Mouse (Mus musculus) CH12.LX (cell line): Measurements from ENCODE around the gene Shisal2b.

Experiments
- CTCF ChIP-seq, 2 experiments: IDR thresholded peaks in 1 of 2; conservative IDR thresholded peaks in 1 of 2; 2 replicates each; pipeline ENCODE4 v1.5.1; 2011 to 2012; ENCODE audit warnings: low read depth in 2 of 2, low read length in 2 of 2, improper control_type of control experiment in 1 of 2, inconsistent platforms in 1 of 2, mild to moderate bottlenecking in 1 of 2, moderate library complexity in 1 of 2
- ELF1 ChIP-seq: IDR thresholded peaks from 2 replicates; pipeline ENCODE4 v1.6.1; 2014; ENCODE audit warnings: low read depth, mild to moderate bottlenecking, inconsistent platforms, low read length, improper control_type of control experiment
- HCFC1 ChIP-seq: IDR thresholded peaks from 2 replicates; pipeline ENCODE4 v1.6.1; 2012; ENCODE audit warnings: low read depth, mild to moderate bottlenecking, inconsistent platforms, low read length, improper control_type of control experiment
- MAX ChIP-seq: IDR thresholded peaks from 2 replicates; pipeline ENCODE4 v1.6.1; 2011; ENCODE audit warnings: low read length, improper control_type of control experiment
- MXI1 ChIP-seq: IDR thresholded peaks from 2 replicates; pipeline ENCODE4 v1.6.1; 2011; ENCODE audit warnings: mild to moderate bottlenecking, low read depth, low read length, improper control_type of control experiment
- MYC ChIP-seq: IDR thresholded peaks from 2 replicates; pipeline ENCODE4 v1.6.1; 2011; ENCODE audit warnings: low read depth, mild to moderate bottlenecking, improper control_type of control experiment, low read length
- NELFE ChIP-seq: IDR thresholded peaks from 2 replicates; pipeline ENCODE4 v1.6.1; 2011; ENCODE audit warnings: low read depth, low read length, improper control_type of control experiment
- NRF1 ChIP-seq: IDR thresholded peaks from 2 replicates; pipeline ENCODE4 v1.6.1; 2014; ENCODE audit warnings: low read depth, mild to moderate bottlenecking, inconsistent platforms, low read length, improper control_type of control experiment, moderate library complexity
- POLR2A ChIP-seq: IDR thresholded peaks from 2 replicates; pipeline ENCODE4 v1.6.1; 2011; ENCODE audit warnings: low read depth, mild to moderate bottlenecking, improper control_type of control experiment, low read length
- POLR2AphosphoS2 ChIP-seq: IDR thresholded peaks from 2 replicates; pipeline ENCODE4 v1.6.1; 2011; ENCODE audit warnings: low read depth, low read length, improper control_type of control experiment
- RCOR1 ChIP-seq: conservative IDR thresholded peaks from 2 replicates; pipeline ENCODE4 v1.6.1; 2012; ENCODE audit warnings: low read depth, mild to moderate bottlenecking, inconsistent platforms, low read length, improper control_type of control experiment
- SMC3 ChIP-seq: IDR thresholded peaks from 2 replicates; pipeline ENCODE4 v1.6.1; 2011; ENCODE audit warnings: low read depth, low read length, improper control_type of control experiment
- USF2 ChIP-seq: conservative IDR thresholded peaks from 2 replicates; pipeline ENCODE4 v1.6.1; 2011; ENCODE audit warnings: low read depth, low read length, improper control_type of control experiment

GRCm38 (mm10) chr13:104821908-104822307 is 41.8 kb downstream of the Shisal2b start:
- TF ChIP-seq POLR2AphosphoS2: no peak
- no peak for TF ChIP-seq MYC
- no peak for TF ChIP-seq CTCF (conservative IDR thresholded peaks at IDR 0.05 in 1 of 2, IDR thresholded peaks at IDR 0.05 in 1 of 2; ENCODE audit: low read depth in 2 of 2, low read length in 2 of 2)
- TF ChIP-seq POLR2A: no peak
- TF ChIP-seq HCFC1: no peak
- TF ChIP-seq MAX: no peak
- TF ChIP-seq MXI1: no peak
- TF ChIP-seq SMC3: no peak
- TF ChIP-seq RCOR1: no peak
- no peak for TF ChIP-seq ELF1
- no peak for TF ChIP-seq NELFE
- no peak for TF ChIP-seq USF2
- no peak for TF ChIP-seq NRF1
